Mouse (Mus musculus): ENCODE results near the gene Chrm3. TPM values are rescaled to one million over a fixed set of nuclear protein-coding genes. Genes with fewer than 3 reads are reported as not detected.

Gene Chrm3
- polyA plus RNA-seq, 1 experiment from 2014 or later, result 0.62 TPM

DNA sequence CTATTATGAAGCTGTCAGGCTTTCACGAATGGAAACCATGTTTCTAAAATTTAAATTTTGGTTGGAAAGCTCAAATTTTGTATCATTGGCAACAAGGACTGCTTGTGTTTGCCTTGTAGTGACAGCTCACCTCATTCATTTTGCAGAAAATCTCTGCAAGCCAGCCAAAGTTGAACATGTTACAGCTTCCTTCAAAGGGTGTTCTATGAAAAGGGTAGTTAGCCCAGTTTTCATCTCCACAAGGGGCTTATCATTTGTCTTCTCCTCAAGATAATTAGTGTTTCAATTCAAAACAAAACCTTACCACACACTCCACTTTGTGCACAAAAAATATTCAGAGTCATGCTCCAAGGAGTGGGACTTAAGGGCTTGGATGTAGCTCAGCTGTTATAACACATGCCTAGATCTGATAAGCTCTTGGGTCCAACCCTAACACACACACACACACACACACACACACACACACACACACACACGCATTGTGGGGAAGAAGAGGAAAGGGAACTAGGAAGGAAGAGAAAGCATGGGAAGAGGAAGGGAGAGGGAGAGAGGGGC lies 302.9 kb downstream of the Chrm3 start:
- 79% methylated on average over 2 of the region's 2 CpGs for WGBS
- H3K4me3 ChIP-seq (ENCODE audit: low read length), result no peak overlapping the region
- ATAC-seq (ENCODE audit: low FRiP score, low TSS enrichment), result no peak

DNA sequence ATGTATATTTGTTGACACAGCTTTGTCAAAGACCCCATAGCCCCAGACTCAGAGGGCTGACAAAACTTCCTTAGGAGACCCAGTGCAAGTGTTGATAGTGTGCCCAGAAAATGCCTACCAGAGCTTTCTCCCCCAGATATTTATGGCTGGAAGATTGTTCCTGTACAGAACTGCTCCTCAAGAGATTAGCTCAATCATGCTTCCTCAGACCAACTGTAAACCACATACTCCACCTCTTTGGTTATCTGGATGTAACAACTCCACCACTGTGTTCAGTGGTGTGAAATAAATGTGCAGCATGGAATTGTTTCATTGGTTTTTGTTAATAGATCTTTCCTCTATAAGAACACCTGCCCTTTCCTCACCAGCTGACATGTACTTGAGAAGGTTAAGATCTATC lies 306.6 kb downstream of the Chrm3 start:
- no peaks in the 10 kb centered on the region for H3K27me3 ChIP-seq (ENCODE audit: insufficient read depth, low read length)
- H3K9me3 ChIP-seq (ENCODE audit: low read length), result no peaks in the 10 kb centered on the region
- H3K36me3 ChIP-seq (ENCODE audit: insufficient read depth, low read length), result no peaks in the 10 kb centered on the region
- H3K4me3 ChIP-seq (ENCODE audit: low read length), result no peak overlapping the region
- H3K9ac ChIP-seq (replicated peaks; ENCODE audit: low read length), result no peak overlapping the region
- no peaks in the 10 kb centered on the region for H3K4me1 ChIP-seq (ENCODE audit: insufficient read depth, low read length)
- ATAC-seq (ENCODE audit: low FRiP score, low TSS enrichment), result no peak
- H3K4me2 ChIP-seq (replicated peaks; ENCODE audit: low read depth, low read length), result no peak overlapping the region
- H3K27ac ChIP-seq (ENCODE audit: low read length), result no peak overlapping the region

More for the DNA sequence above, 302.9 kb downstream of the Chrm3 start:
- H3K27ac ChIP-seq (ENCODE audit: low read length), result no peak overlapping the region
- no peaks in the 10 kb centered on the region for H3K36me3 ChIP-seq (ENCODE audit: insufficient read depth, low read length)
- H3K4me2 ChIP-seq (replicated peaks; ENCODE audit: low read depth, low read length), result no peak overlapping the region
- no peaks in the 10 kb centered on the region for H3K4me1 ChIP-seq (ENCODE audit: insufficient read depth, low read length)
- no peaks in the 10 kb centered on the region for H3K9me3 ChIP-seq (ENCODE audit: low read length)
- no peak overlapping the region for H3K9ac ChIP-seq (replicated peaks; ENCODE audit: low read length)
- no peaks in the 10 kb centered on the region for H3K27me3 ChIP-seq (ENCODE audit: insufficient read depth, low read length)

DNA sequence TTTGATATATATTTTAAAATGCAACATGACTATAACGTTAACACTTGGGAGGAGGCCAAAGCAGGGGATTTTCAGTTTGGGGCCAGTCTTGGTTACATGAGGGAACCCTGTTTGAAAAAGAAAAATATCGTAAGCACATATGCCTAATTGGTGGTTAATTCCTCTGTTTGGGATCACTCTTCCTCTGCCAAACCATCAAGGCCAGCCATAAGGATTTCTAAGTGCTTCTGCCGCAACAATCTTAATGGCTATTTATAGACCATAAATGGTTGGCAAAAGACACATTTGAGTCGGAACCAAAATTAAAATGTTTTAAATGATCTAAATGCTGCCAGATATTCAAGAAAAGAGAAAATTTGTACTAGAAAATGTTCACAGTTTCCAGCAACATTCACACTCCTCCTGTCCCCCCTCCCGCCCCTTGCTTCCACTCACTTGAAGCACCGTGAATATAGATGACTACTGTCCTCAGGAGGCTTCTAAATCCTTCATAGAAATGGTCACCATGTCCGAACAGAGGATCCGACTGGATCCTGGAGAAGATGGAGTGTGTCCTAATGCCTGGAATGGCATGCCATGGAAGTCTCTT lies 307.3 kb downstream of the Chrm3 start:
- H3K27me3 ChIP-seq (ENCODE audit: insufficient read depth, low read length), result no peaks in the 10 kb centered on the region
- ATAC-seq (ENCODE audit: low FRiP score, low TSS enrichment), result no peak
- H3K9ac ChIP-seq (replicated peaks; ENCODE audit: low read length), result no peak overlapping the region
- H3K4me3 ChIP-seq (ENCODE audit: low read length), result no peak overlapping the region
- H3K9me3 ChIP-seq (ENCODE audit: low read length), result no peaks in the 10 kb centered on the region
- no peak overlapping the region for H3K27ac ChIP-seq (ENCODE audit: low read length)
- no peaks in the 10 kb centered on the region for H3K36me3 ChIP-seq (ENCODE audit: insufficient read depth, low read length)
- H3K4me2 ChIP-seq (replicated peaks; ENCODE audit: low read depth, low read length), result no peak overlapping the region
- no peaks in the 10 kb centered on the region for H3K4me1 ChIP-seq (ENCODE audit: insufficient read depth, low read length)
- 79% methylated on average over 8 of the region's 8 CpGs for WGBS

DNA sequence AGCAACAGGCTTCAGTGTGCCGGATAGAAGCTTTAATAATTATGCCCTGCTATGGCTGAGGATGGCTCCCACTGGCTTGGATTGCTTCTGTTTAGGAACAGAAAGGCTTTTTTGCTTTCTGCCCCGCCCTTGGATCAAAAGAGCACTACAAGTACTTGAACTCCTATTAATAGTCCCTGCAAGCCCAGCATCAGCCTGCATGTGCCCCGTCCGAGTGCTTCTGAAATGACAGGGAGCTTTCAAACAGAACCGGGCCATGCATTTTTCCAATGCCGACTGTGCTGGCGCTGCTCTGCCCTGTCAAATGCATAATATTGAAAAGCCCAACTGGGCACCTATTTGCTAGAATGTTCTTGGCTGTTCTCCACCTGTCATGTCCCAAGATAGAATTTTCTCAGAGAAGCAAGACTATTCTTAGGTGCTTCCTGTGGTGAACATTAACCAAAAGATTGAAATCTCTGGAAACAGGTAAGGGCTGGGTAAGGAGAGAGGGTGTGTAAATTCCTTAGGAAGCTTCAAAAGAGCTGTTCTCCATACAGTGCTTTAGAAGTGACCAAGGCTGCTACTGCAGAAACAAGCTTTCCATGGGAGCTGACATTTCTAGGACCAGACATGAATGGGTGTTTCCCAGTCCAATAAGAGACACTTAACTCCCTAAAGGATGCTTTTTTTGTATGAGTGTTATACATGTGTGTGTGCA lies 314.8 kb downstream of the Chrm3 start:
- H3K36me3 ChIP-seq (ENCODE audit: insufficient read depth, low read length), result no peaks in the 10 kb centered on the region
- peak; percentile 76 for ATAC-seq (ENCODE audit: low FRiP score, low TSS enrichment)

DNA sequence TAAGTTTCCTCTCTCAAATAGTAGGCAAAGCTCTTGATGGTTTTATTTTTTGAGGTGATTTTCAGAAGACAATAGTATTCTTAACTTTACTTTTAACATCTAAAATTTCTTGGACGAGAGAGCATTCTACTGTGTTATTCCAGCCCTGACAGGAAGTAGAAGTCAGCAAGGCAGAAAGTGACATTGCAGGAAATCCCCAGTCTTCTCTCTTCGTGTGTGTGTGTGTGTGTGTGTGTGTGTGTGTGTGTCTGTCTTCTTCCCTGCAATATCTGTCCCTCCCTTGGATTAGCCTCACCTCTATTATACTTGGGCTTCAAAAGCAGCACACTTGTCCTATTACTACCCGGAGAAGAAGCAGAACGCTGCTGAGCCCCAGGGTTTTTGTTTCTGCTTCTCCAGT lies 316.6 kb downstream of the Chrm3 start:
- WGBS, result 42% methylated on average over 4 of the region's 4 CpGs
- peak; percentile 46; the same call in 1 of the 2 replicates for ATAC-seq (ENCODE audit: low FRiP score, low TSS enrichment)

More for the DNA sequence above, 314.8 kb downstream of the Chrm3 start:
- no peaks in the 10 kb centered on the region for H3K9me3 ChIP-seq (ENCODE audit: low read length)
- no peak overlapping the region for H3K4me3 ChIP-seq (ENCODE audit: low read length)
- no peaks in the 10 kb centered on the region for H3K4me1 ChIP-seq (ENCODE audit: insufficient read depth, low read length)
- peak overlapping the region; percentile 28 for H3K27ac ChIP-seq (ENCODE audit: low read length)
- H3K4me2 ChIP-seq (replicated peaks; ENCODE audit: low read depth, low read length), result no peak overlapping the region
- H3K27me3 ChIP-seq (ENCODE audit: insufficient read depth, low read length), result no peaks in the 10 kb centered on the region
- no peak overlapping the region for H3K9ac ChIP-seq (replicated peaks; ENCODE audit: low read length)
- WGBS, result 81% methylated on average over 7 of the region's 7 CpGs

DNA sequence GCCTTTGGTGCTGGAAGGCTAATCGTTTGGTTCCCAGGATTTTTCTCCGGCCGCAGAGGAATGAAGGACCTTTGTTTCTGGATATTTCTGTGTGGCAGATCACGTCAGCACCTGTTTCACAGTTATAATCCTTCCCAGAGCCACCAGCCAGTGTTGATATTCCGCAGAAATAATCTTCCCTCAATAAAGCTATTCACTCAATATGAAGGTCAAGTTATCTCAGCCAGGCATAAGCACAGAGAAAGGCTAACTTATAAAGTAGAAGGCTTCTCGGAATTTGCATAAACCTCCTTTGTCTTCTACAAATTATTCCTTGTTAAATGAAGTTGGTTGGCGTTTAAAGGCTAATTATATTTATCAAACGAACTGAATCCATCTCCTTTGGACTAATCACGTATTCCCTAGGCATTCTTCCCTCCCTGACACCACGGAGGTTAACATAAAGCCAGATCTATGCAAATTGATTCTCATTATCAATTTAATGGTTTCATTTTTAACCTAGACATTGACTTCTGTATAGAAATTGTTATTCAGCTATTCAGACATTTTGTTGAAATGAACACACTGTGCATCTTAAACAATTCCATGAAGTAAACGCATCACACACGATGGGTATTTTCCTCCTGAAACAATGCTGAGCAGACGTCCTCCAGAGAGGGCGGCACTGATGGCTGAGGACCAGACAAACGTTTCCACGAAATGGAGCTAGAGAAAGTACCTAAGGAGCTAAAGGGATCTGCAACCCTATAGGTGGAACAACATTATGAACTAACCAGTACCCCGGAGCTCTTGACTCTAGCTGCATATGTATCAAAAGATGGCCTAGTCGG lies 326.9 kb downstream of the Chrm3 start:
- Histone ChIP-seq H3K27me3 (ENCODE audit: insufficient read depth, low read length) (no peaks in the 10 kb centered on the region), H3K9ac (replicated peaks; ENCODE audit: low read length) (no peak overlapping the region), H3K9me3 (ENCODE audit: low read length) (0 out of 2 replicates have a peak, but pooled peaks cover 3% of the 10 kb centered on the region), H3K4me3 (ENCODE audit: low read length) (no peak overlapping the region), H3K36me3 (ENCODE audit: insufficient read depth, low read length) (no peaks in the 10 kb centered on the region), H3K4me2 (replicated peaks; ENCODE audit: low read depth, low read length) (no peak overlapping the region), H3K27ac (ENCODE audit: low read length) (no peak overlapping the region), H3K4me1 (ENCODE audit: insufficient read depth, low read length) (no peaks in the 10 kb centered on the region)
- WGBS, result 87% methylated on average over 18 of the region's 18 CpGs
- no peak for ATAC-seq (ENCODE audit: low FRiP score, low TSS enrichment)

More for the DNA sequence above, 316.6 kb downstream of the Chrm3 start:
- no peak overlapping the region for H3K9ac ChIP-seq (replicated peaks; ENCODE audit: low read length)
- no peaks in the 10 kb centered on the region for H3K36me3 ChIP-seq (ENCODE audit: insufficient read depth, low read length)
- no peak overlapping the region for H3K4me3 ChIP-seq (ENCODE audit: low read length)
- no peak overlapping the region for H3K4me2 ChIP-seq (replicated peaks; ENCODE audit: low read depth, low read length)
- H3K27me3 ChIP-seq (ENCODE audit: insufficient read depth, low read length), result no peaks in the 10 kb centered on the region
- H3K9me3 ChIP-seq (ENCODE audit: low read length), result no peaks in the 10 kb centered on the region
- H3K27ac ChIP-seq (ENCODE audit: low read length), result no peak overlapping the region
- H3K4me1 ChIP-seq (ENCODE audit: insufficient read depth, low read length), result no peaks in the 10 kb centered on the region

DNA sequence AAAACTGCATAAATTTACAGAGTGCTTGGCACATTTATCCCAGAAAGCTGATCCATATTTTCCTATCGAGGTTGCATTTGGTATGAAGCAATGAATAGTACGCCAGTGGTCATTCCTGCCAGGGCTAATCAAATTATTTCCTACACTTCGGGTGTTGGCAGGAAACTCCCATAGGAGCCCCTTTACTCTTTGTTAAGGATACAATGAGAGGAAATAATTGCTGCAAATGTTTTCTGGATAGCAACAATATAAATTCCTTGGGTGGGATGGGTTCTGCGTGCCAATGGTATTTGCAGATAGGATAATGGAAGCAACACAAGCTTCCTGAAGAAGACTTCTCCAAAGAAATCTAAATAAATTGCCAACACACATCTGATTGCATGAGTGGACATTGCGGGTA lies 329.1 kb downstream of the Chrm3 start:
- Histone ChIP-seq H3K9me3 (ENCODE audit: low read length) (no peaks in the 10 kb centered on the region), H3K4me3 (ENCODE audit: low read length) (no peak overlapping the region), H3K9ac (replicated peaks; ENCODE audit: low read length) (no peak overlapping the region), H3K27ac (ENCODE audit: low read length) (no peak overlapping the region), H3K36me3 (ENCODE audit: insufficient read depth, low read length) (no peaks in the 10 kb centered on the region), H3K4me1 (ENCODE audit: insufficient read depth, low read length) (no peaks in the 10 kb centered on the region), H3K4me2 (replicated peaks; ENCODE audit: low read depth, low read length) (no peak overlapping the region), H3K27me3 (ENCODE audit: insufficient read depth, low read length) (no peaks in the 10 kb centered on the region)
- ATAC-seq (ENCODE audit: low FRiP score, low TSS enrichment), result no peak
- 74% methylated on average over 5 of the region's 5 CpGs for WGBS

DNA sequence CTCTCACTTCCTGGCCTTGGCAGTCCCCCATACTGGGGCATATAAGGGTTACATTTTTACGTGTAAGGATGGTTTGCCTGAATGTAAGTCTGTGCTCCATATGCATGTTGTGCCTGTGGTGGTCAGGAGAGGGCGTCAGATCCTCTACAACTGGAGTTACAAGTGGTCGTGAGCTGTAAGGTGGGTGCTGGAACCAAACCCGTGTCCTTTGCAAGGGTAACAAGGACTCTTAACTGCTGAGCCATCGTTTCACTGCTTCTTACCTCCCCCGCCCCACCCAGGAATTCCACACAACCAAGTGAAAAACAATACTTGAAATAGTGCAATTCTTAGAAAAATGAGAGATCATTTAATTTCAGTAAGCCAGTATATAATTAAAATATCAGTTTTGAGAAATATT lies 330.7 kb downstream of the Chrm3 start:
- ATAC-seq (ENCODE audit: low FRiP score, low TSS enrichment), result no peak

DNA sequence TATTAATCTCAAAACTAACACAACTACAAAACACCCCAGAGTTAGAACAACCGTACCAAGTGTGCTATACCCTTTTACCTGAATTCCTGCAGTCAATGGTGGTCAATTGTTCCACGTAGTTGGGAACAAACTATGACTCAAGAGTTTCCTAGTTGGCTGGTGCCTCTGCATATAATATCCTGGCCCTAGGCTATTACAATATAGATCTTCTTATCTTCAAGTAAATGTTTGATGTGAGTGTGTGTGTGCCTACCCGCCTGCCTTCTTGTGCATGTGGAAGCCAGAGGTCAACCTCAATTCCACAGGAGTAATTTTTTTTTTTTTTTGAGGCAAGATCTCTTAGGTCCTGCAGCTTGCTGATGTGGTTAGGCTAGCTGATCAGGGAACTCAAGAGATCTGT lies 335.5 kb downstream of the Chrm3 start:
- Histone ChIP-seq H3K27me3 (ENCODE audit: insufficient read depth, low read length) (no peaks in the 10 kb centered on the region), H3K27ac (ENCODE audit: low read length) (no peak overlapping the region)
- no peak for ATAC-seq (ENCODE audit: low FRiP score, low TSS enrichment)

More for the DNA sequence above, 330.7 kb downstream of the Chrm3 start:
- no peaks in the 10 kb centered on the region for H3K4me1 ChIP-seq (ENCODE audit: insufficient read depth, low read length)
- H3K36me3 ChIP-seq (ENCODE audit: insufficient read depth, low read length), result no peaks in the 10 kb centered on the region
- H3K27ac ChIP-seq (ENCODE audit: low read length), result no peak overlapping the region
- H3K9me3 ChIP-seq (ENCODE audit: low read length), result no peaks in the 10 kb centered on the region
- no peak overlapping the region for H3K4me3 ChIP-seq (ENCODE audit: low read length)
- WGBS, result 84% methylated on average over 6 of the region's 6 CpGs
- no peak overlapping the region for H3K9ac ChIP-seq (replicated peaks; ENCODE audit: low read length)
- no peaks in the 10 kb centered on the region for H3K27me3 ChIP-seq (ENCODE audit: insufficient read depth, low read length)
- no peak overlapping the region for H3K4me2 ChIP-seq (replicated peaks; ENCODE audit: low read depth, low read length)

More for the DNA sequence above, 335.5 kb downstream of the Chrm3 start:
- Histone ChIP-seq H3K9me3 (ENCODE audit: low read length) (no peaks in the 10 kb centered on the region), H3K9ac (replicated peaks; ENCODE audit: low read length) (no peak overlapping the region), H3K36me3 (ENCODE audit: insufficient read depth, low read length) (no peaks in the 10 kb centered on the region), H3K4me1 (ENCODE audit: insufficient read depth, low read length) (no peaks in the 10 kb centered on the region), H3K4me2 (replicated peaks; ENCODE audit: low read depth, low read length) (no peak overlapping the region), H3K4me3 (ENCODE audit: low read length) (no peak overlapping the region)
- 74% methylated on average over 3 of the region's 3 CpGs for WGBS
